Mouse (Mus musculus) forelimb bud, embryonic 11.5 days (tissue): ENCODE data around the gene Hist2h2bb.

Experiments
- DNase-seq: peaks from one replicate; pipeline ENCODE4 v3.0.0-alpha.2; 2012; ENCODE audit warnings: low read depth, low spot score

Hist2h2bb gene

DNA sequence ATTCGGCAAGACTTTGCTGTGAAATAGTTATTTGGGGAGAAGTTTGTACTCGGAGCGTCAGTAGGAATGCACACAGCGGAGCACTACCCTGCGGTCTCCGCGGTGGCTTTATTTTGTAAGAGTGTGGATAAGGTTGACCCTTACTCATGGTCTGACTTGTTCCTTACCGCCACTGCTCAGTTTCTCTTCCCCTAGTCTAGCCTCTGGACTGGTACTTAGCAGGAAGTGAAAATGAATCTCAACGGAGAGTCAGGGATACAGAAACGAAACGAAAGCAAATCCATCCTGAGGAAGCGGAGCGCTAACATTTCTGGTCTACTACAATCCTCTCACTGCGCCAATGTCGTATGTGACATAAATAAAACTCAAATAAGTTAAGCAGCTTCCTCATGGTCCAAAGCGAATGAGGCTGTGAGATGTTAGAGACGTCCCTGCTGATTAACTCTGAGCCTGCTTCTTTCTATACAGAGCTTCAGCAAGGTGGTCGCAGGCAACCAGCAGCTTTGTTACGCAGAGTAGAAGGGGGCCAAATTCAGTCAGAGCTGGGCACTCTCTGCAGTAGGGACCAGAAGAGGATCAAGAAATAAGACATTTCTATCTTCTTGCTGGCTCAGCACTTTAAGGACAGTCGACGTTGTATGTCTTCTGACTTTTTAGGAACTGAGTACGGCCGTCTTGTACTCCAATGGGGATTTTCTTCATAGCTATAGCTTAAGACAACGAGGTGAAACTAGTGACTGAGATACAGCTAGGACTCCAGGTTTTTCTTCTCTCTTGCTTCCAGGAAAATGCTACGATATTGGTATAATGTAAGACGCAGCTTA is 31.4 kb downstream of the Hist2h2bb start:
- DNase-seq, result no peak

DNA sequence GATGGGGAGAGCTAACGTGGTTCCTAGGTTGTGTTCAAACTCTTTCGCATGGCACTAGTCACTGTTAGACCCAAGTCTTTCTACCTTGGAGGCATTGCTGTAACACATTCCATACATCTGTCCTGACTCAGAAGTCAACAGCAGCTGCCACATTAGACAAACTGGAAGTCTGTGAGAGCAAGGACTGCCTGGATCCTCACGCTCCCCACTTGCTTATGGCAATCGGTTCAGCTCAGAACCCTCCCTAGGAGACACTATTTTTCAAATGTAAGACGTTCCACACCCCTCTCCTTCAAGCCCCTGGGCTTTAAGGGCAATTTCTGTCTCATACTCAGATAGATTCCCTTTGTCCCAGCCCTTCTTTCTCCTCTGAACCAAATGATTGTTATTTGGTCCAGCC is 32.5 kb downstream of the Hist2h2bb start:
- no peak for DNase-seq

DNA sequence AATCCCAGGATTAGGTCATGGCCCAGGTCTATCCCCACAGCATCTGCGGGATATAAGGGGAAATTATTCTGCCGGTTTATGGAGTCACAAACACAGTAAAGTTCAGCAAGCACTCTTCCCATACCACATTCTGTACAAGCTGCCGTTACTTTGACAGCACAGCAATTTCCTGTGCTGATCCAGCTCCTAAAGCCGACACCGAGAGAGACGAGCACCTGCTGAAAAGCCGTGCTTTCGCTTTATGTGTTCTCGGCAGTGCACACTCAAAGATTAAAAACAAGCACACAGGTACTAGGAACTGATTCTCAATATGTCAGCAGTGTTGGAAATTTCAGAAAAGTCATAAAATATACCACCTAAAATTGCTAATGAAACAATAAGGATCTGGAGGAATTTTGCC is 37.0 kb downstream of the Hist2h2bb start:
- no peak for DNase-seq

- DNase-seq, result no peak
Observed at GRCm38 (mm10) chr3:96309441-96309840, 39.9 kb downstream of the Hist2h2bb start.

DNA sequence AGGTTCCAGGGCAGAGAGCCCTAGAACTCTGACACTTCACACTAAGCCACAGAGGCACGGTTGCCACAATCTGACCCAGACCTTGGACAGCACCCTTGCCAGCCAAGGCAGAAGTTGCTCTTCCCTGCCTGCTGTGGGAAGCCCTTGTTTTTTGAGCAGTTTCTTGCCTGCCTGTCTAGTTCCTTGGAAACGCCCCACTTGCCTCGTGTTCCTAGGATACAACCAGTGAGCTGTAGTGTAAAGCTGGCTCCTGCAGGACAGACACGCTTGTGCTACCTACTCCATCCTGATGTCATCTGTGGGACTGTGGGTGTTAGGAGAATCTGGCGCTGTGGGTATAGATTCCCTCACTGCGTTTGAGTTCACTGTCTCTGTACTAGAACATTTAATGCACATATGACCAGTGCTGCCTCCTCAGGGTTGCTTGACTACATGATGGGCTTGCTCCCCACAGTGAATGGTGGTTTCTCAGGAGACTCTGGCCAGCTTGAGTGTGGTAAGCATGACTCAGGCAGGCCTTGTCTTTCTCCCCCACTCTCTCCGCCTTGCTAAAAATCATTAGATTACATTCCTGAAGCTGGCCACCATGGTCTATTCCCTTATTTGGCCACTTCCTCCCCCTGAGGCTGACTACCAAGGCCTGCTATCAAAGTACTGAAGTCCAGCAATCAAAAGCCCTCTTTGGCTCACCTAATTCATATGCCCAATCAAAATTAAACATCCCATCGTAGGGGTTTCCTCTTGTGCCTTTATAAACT is 43.0 kb downstream of the Hist2h2bb start:
- DNase-seq, result no peak
